Mouse (Mus musculus): ENCODE data around the gene Zfp978.
"Not testable (repeated sequence)": the region's sequence is repeated elsewhere in the genome, so short reads cannot be mapped to it uniquely, and the experiment has no call there.

Gene Zfp978

GRCm38 (mm10) chr4:147407463-147407822 lies 46.3 kb downstream of the Zfp978 start:
- DNase-seq (ENCODE audit: low spot score) = no peak

- DNase-seq (ENCODE audit: low spot score) = not testable (repeated sequence)
These were observed 55.3 kb downstream of the Zfp978 start for GRCm38 (mm10) chr4:147416365-147416764.

- no peak for DNase-seq (ENCODE audit: low spot score)
These were observed 56.2 kb downstream of the Zfp978 start for GRCm38 (mm10) chr4:147417157-147417778.

- no peak for DNase-seq (ENCODE audit: low spot score)
These were observed 56.8 kb downstream of the Zfp978 start for GRCm38 (mm10) chr4:147417921-147418320.

- not testable (repeated sequence) for DNase-seq (ENCODE audit: low spot score)
These were observed 57.2 kb downstream of the Zfp978 start for GRCm38 (mm10) chr4:147418333-147418732.

- not testable (repeated sequence) for DNase-seq (ENCODE audit: low spot score)
These were observed 58.1 kb downstream of the Zfp978 start for GRCm38 (mm10) chr4:147419190-147419589.

- DNase-seq (ENCODE audit: low spot score) = not testable (repeated sequence)
These were observed 58.9 kb downstream of the Zfp978 start for GRCm38 (mm10) chr4:147419756-147420590.

GRCm38 (mm10) chr4:147420794-147421193 lies 59.7 kb downstream of the Zfp978 start:
- DNase-seq (ENCODE audit: low spot score) = no peak

GRCm38 (mm10) chr4:147421316-147421715 lies 60.2 kb downstream of the Zfp978 start:
- DNase-seq (ENCODE audit: low spot score) = not testable (repeated sequence)

GRCm38 (mm10) chr4:147423140-147423539 lies 62.0 kb downstream of the Zfp978 start:
- no peak for DNase-seq (ENCODE audit: low spot score)

GRCm38 (mm10) chr4:147423641-147424298 lies 62.7 kb downstream of the Zfp978 start:
- no peak for DNase-seq (ENCODE audit: low spot score)

GRCm38 (mm10) chr4:147424404-147424803 lies 63.3 kb downstream of the Zfp978 start:
- DNase-seq (ENCODE audit: low spot score) = not testable (repeated sequence)

- DNase-seq (ENCODE audit: low spot score) = peak; percentile 61
These were observed 64.7 kb downstream of the Zfp978 start for GRCm38 (mm10) chr4:147425615-147426347.

GRCm38 (mm10) chr4:147430651-147431050 lies 69.5 kb downstream of the Zfp978 start:
- no peak for DNase-seq (ENCODE audit: low spot score)

- not testable (repeated sequence) for DNase-seq (ENCODE audit: low spot score)
These were observed 70.8 kb downstream of the Zfp978 start for GRCm38 (mm10) chr4:147431696-147432442.

- no peak for DNase-seq (ENCODE audit: low spot score)
These were observed 71.3 kb downstream of the Zfp978 start for GRCm38 (mm10) chr4:147432443-147432790.

- no peak for DNase-seq (ENCODE audit: low spot score)
These were observed 71.9 kb downstream of the Zfp978 start for GRCm38 (mm10) chr4:147433017-147433416.

- no peak for DNase-seq (ENCODE audit: low spot score)
These were observed 72.8 kb downstream of the Zfp978 start for GRCm38 (mm10) chr4:147433874-147434273.
